Mouse (Mus musculus): ENCODE results near the gene Zfp317.
"Not testable (repeated sequence)": the region's sequence is repeated elsewhere in the genome, so short reads cannot be mapped to it uniquely, and the experiment has no call there.

Gene Zfp317

DNA sequence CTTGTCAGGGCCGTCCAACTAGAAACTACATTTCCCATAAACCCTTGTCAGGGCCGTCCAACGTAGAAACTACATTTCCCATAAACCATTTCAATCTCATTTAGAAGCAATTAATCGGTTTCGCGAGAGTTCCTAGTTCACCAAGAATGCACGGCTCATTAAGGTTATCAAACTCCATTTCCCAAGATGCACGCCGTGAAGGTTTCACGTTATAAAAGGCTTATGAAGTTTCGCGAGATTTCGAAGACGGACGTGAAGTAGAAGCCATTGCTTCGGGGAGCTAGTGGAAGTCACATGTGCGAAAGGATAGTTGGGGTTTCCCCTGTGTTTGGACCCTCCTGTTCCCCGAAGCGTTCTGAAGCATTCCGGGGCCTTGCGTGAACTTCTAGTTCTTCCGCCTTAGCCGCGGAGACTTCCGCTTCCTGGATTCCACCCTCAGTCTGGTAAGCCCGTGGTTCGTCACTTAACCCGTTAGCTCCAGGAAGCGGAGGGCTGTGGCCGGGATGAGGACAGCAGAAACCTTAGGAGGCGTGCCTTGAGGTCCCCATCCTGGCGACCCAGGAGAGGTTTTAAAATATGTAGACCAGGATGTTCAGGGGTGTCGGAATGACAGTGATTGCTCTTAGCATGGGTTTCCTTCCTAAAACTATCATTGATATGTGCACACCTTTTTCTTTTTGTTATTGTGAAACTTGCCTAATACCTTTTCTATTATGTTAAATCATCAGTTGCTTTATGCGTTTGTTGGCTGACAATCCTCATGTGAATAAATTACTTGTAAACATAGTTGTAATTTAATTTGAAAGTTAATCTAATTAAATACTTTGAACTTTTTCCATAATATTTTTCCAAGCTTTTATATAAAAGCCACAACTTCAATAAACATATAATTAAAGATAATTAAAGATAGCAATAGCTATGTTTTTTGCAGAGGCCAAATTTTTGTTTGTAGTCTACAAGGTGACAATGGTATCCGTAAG lies at the start of gene Zfp317:
Gene Zfp317 (plus strand): TSS at position 260 of the 980 bp plus-strand sequence.
- DNase-seq: peak; percentile 93 to 98

DNA sequence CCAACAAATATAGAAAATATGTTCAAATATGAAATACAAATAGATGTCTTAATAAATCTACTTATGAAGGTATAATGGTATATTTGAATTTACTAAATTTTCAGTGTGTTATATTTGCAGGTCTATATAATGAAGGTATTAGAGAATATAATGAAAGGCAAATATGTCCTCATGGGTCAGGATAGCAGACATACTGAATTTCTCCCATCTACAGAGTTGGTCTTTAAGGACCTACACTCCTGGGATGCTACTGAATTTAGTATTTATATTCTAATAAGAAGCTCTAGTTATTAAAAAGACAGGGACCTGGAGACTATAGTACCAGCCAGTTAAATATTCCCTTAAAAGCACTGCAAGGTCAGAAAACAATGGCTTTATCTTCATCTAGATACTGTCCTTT lies 39.6 kb upstream of the Zfp317 start, which contains the start of gene Olfr855:
Gene Olfr855 (plus strand): TSS at position 301 of the 400 bp plus-strand sequence.
- no peak for DNase-seq

DNA sequence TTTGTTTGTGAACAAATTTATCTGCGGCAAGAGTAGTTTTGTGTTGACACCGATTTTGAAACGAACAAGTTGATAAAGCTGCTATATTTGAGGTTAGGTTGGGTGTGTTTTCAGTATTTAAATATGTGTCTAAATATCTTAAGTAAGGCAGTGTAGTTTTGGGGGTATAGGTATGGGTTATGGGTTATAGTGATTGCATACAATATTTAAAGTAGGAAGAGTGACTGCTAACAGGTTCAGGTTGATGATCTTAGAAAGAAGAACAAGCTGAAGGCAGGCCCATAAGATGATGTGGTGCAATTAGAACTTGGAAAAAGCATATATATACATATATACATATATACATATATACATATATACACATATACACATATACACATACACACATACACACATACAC lies 605 bp upstream of the Zfp317 start:
- DNase-seq: peak in 1 of 2 experiments; percentile 4

DNA sequence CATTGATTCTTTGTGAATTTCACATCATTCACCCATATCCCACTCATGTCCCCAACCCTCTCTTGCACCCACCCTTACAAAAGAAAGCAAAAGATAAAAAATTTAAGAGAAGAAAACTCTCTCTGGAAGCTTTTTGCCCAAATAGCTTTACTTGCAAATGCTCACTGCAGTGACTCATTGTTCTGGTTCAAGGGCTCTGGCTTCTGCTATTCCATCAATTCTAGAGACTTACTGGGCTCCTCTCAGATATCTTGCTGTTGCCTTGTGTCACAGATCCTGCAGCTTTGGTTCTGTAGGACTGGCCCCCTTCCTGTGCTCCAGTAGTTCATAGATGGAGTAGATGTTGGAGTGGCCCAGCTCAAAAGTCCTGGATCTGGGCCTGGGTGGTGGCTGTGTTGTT lies 7.7 kb downstream of the Zfp317 start:
- no peak for DNase-seq

DNA sequence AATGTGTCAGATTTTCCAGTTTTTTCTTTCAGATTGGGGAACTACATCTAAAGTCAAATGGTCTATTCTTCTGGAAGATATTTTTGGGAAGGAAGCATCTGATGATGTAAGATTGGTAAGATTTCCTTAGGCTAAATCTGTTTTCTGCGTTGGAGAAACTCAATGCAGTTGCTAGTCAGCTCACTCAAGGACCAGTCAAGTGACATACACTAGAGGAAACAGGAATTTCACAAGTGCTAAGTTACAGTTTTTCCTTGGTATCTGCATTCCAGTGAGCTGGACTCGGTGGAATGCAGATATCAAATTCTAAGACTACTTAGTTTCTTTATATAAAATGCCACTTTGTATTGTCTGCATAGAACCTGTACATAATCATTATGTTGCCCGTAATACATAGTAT lies 23.3 kb downstream of the Zfp317 start:
- DNase-seq: no peak

DNA sequence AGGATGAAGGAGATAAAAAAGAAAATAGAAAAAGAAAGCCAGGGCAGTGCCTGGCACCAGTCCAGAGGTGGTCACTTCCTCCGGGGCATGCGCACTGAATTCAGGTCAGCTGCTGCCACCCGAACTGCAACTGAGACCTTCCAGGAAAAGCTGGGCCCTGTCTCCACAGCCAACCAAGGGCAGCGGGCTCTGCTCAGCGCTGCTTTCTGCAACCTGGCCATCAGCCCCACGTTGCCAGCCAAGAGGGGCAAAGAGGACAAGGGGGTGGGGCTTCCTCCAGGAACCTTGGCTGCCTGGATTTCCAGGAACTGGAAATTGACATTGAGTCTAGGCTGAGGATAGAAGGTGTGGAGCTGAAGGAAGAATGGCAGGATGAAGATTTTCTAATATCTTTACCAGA lies 68.4 kb downstream of the Zfp317 start:
- DNase-seq: peak in 1 of 2 experiments; percentile 17

DNA sequence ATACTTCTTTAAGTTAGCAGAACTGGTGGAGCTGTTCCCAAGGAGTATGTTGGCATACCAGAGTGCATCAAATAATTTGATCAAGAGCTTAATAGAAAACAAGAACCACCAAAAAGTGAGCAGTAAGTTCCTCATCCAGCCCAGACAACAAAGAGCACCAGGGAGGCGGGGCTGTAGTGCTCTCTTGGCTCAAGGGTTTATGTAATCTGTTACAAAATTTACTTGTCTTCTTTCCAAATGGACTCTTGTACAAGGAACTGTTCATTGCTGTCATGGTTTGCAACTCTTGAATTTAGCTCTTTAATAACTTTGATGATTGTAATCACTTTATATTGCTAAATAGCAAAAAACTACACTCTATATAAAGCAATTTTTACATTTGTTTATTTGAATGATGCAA lies 69.5 kb downstream of the Zfp317 start:
- DNase-seq: peak in 1 of 2 experiments; percentile 44

DNA sequence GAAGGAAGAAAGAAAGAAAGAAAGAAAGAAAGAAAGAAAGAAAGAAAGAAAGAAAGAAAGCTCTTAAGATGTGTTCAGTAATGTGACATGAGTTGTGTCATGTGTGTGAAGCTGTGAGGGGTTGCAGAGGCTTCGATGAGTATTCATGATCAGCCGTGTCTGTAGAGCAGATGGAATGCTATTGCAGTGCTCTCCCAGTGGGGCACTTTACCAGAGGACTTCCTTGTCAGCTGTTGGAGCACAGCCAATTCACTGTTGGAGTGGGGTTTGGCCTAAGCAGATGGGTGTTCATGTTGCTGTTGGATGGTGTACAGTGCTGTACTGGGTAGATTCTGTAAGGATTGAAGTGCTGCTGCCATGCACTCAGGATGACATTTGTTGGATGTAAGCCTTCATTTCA lies 70.5 kb downstream of the Zfp317 start:
- DNase-seq: no peak

DNA sequence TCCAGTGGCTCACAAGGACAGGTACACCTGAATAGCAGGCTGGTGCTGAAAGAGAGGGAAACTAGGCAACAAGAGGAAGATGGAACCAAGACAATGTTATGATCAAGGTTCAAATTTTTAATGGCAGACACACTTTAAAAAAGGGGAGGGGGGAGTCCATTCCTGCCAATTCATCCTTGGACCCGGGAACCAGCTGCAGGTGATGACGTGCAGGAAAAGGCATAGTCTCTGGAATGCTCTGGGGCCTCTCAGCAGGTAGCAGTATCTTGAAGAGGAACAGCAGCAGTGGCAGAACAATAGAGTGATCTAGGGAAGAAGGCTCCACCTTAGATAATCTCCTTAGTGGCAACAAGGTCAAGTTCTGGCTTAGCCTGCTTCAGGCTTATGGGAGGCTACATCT lies 72.4 kb downstream of the Zfp317 start:
- not testable (repeated sequence) for DNase-seq

DNA sequence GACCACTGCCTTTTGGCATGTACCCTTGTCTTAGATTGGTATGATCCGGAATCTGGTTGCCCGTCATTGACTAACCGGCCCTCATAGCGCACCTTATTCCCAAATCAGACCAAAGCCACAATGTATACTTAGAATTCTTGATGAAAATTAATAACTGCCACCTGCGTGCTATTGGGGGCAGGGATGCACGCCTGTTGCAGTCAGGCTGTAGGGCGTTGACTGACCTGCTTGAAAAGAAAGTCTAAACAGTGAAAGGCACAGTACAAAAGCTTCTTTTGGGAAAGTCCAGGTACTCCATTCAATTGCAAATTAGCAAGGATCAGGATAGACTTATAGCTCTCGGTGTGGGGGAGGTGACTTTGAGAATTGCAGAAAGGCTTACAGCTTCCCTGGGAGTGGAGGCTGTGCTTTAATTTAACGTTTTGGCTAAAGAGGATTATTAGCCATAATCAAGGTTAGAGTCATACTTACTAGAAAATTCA lies 73.0 kb downstream of the Zfp317 start:
- DNase-seq: not testable (repeated sequence)
